Mouse (Mus musculus): ENCODE results near the gene Vmn2r106.

Gene Vmn2r106

DNA sequence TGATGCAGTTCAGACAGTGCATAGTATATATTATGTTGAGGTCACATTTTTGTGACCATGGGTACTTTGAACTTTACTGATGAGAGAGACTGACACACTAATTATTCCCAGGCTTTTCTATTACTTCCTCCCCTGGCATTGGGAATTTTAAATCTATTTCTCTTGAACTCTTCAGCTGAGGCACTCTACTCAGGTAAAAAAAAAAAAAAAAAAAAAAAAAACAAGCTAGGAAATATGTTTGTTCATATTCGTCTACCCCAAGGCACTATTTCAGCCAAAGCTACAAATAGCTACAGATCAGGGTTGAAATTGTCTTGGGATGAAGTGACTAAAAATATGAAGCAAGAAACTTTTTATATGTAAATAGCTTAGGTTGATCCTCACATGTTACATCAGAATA, at the start of gene Vmn2r106:
TSS of gene Vmn2r106 (minus strand) at position 101 of the 400 bp plus-strand sequence.
- no peak for DNase-seq

DNA sequence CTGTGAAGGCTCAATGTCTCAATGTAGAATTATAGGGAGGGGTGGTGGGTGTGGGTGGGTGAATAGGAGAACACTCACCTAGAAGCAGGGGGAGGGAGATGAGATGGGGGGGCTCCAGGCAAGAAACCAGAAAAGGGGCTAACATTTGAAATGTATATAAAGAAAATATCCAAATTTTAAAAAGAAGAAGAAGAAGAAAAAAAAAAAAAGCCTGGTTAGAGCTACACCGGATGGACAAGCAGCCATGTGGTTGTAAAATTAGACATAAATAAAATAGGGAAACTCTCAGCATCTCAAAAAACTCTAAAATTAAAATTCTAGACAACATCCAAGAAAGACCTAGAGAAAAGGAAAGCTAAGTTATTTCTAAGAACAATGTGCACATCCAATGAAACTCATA, 20.4 kb upstream of the Vmn2r106 start:
- no peak for DNase-seq

DNA sequence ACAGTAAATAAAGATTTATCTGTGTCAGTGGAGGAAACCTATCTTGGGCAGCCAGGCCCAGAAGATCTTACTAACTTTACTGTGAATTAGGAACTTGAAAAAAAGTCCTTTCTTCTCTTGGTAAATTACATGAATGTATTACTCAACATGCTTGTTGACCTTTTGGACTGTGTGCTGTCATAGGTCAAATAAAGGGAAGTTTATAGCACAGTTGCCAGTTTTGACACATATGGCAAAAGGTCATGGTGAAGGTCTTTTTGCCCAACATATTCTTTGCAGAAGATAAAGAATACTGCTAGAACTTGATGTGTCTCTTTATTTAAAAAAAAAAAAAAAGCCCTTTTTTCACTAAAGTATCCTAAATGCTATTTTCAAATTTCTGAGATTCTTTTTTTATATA, 1.6 kb upstream of the Vmn2r106 start:
- no peak for DNase-seq

DNA sequence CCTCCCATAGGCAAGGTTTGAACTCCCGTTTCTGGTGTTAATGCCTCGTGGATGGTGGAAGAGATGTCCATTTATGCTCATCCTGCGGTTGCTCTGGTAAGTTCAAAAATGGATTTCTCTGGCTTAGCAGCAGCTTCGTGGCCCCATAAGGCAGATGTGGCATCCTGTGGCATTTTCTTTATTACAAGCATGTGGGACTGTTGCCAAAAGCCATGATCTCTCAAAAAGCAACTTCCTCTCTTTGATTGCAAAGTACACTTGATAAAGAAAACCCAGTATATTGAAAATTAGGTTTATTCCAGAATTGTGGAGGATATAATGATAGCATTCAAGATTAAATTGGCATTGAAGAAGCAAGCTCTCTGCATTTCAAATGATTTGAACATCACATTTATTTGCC, 29.8 kb downstream of the Vmn2r106 start:
- no peak for DNase-seq

DNA sequence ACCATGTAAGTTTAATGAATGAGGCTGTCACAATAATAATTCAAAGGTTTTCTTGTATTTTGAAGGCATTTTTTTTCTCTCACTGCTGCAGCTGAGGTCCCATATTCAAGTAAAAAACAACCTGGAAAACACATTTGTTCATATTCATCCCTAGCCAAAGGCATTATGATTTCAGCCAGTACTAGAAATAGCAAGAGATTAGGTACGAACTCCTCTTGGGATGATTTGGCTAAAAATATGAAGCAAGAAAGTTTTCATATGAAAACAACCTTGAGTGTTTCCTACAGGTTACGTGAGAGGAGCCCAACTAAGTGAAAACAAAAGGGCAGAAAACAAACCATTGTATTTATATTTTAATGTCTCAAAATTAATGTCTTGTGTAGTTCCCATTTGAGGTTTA, 50.4 kb downstream of the Vmn2r106 start, which contains the start of gene Vmn2r105:
TSS of gene Vmn2r105 (minus strand) at position 101 of the 400 bp plus-strand sequence.
- DNase-seq: no peak

Measured in right cerebral cortex, postnatal 14 days (tissue).